Mouse (Mus musculus) megakaryocyte, embryonic 14.5 days (primary cell): ENCODE results near the gene Mylk4. TPM values are rescaled to one million over a fixed set of nuclear protein-coding genes. Genes with fewer than 3 reads are reported as not detected.

Experiments
- H3K27me3 ChIP-seq: replicated peaks from 2 replicates; pipeline ENCODE3; 2012; ENCODE audit warnings: inconsistent platforms
- H3K36me3 ChIP-seq: replicated peaks from 2 replicates; pipeline ENCODE3; 2012; ENCODE audit warnings: low read length, inconsistent platforms, mixed read lengths
- H3K4me1 ChIP-seq: 2 replicates; pipeline ENCODE4 v1.6.1; 2012; ENCODE audit warnings: inconsistent platforms
- H3K4me3 ChIP-seq: replicated peaks from 2 replicates; pipeline ENCODE3; 2012; ENCODE audit warnings: moderate library complexity, mild to moderate bottlenecking, inconsistent platforms
- H3K9me3 ChIP-seq: 2 replicates; pipeline ENCODE4 v1.6.1; 2012; ENCODE audit warnings: inconsistent platforms
- FLI1 ChIP-seq: IDR thresholded peaks from 2 replicates; pipeline ENCODE4 v1.6.1; 2012; ENCODE audit warnings: low read length, inconsistent platforms, mixed read lengths
- GATA1 ChIP-seq: IDR thresholded peaks from 3 replicates; pipeline ENCODE4 v1.6.1; 2012; ENCODE audit warnings: mixed read lengths, low read length, inconsistent platforms, borderline replicate concordance
- polyA plus RNA-seq: library from polyadenylated mRNA; stranded (reverse); fragments of >175 nt; gene quantifications from 2 replicates; pipeline ENCODE4 v1.2.3, GENCODE M21; 2012; ENCODE audit warnings: low replicate concordance; ENCODE audit not compliant: insufficient read depth

The Mylk4 gene
- polyA plus RNA-seq, 1 experiment = not detected

- no peak overlapping the region for H3K4me3 ChIP-seq
- H3K27me3 ChIP-seq = no peaks in the 10 kb centered on the region
- H3K36me3 ChIP-seq = peaks cover 70% of the 10 kb centered on the region
- no peak for TF ChIP-seq GATA1
- no peak for TF ChIP-seq FLI1
- no peaks in the 10 kb centered on the region for H3K9me3 ChIP-seq
- H3K4me1 ChIP-seq = peaks cover 25% of the 10 kb centered on the region
Observed at GRCm38 (mm10) chr13:32821671-32822070, 37.9 kb upstream of the Mylk4 start.

- no peaks in the 10 kb centered on the region for H3K27me3 ChIP-seq
- H3K9me3 ChIP-seq = no peaks in the 10 kb centered on the region
- peaks cover 87% of the 10 kb centered on the region for H3K36me3 ChIP-seq
- H3K4me1 ChIP-seq = peaks cover 25% of the 10 kb centered on the region
- no peak overlapping the region for H3K4me3 ChIP-seq
- TF ChIP-seq FLI1 = no peak
- TF ChIP-seq GATA1 = no peak
Observed at GRCm38 (mm10) chr13:32819926-32820325, 36.2 kb upstream of the Mylk4 start.

GRCm38 (mm10) chr13:32819241-32819640 lies 35.5 kb upstream of the Mylk4 start:
- peaks cover 20% of the 10 kb centered on the region for H3K4me1 ChIP-seq
- peaks cover 2% of the 10 kb centered on the region for H3K9me3 ChIP-seq
- TF ChIP-seq FLI1 (no peak), GATA1 (no peak)
- peaks cover 92% of the 10 kb centered on the region for H3K36me3 ChIP-seq
- H3K4me3 ChIP-seq = no peak overlapping the region
- H3K27me3 ChIP-seq = no peaks in the 10 kb centered on the region

- peaks cover 85% of the 10 kb centered on the region for H3K36me3 ChIP-seq
- no peak overlapping the region for H3K4me3 ChIP-seq
- no peaks in the 10 kb centered on the region for H3K27me3 ChIP-seq
- H3K4me1 ChIP-seq = peaks cover 22% of the 10 kb centered on the region
- no peak for TF ChIP-seq GATA1
- H3K9me3 ChIP-seq = no peaks in the 10 kb centered on the region
Observed at GRCm38 (mm10) chr13:32807624-32808023, 23.9 kb upstream of the Mylk4 start.

GRCm38 (mm10) chr13:32806820-32807219 lies 23.1 kb upstream of the Mylk4 start:
- no peaks in the 10 kb centered on the region for H3K9me3 ChIP-seq
- peaks cover 25% of the 10 kb centered on the region for H3K4me1 ChIP-seq
- no peaks in the 10 kb centered on the region for H3K27me3 ChIP-seq
- H3K4me3 ChIP-seq = no peak overlapping the region
- no peak for TF ChIP-seq GATA1
- TF ChIP-seq FLI1 = no peak
- peaks cover 77% of the 10 kb centered on the region for H3K36me3 ChIP-seq

- Histone ChIP-seq H3K36me3 (peaks cover 50% of the 10 kb centered on the region), H3K9me3 (no peaks in the 10 kb centered on the region), H3K27me3 (no peaks in the 10 kb centered on the region), H3K4me3 (peak overlapping the region; percentile 56), H3K4me1 (peaks cover 41% of the 10 kb centered on the region)
- no peak for TF ChIP-seq GATA1
- no peak for TF ChIP-seq FLI1
Observed at GRCm38 (mm10) chr13:32803701-32804345, 20.1 kb upstream of the Mylk4 start.

GRCm38 (mm10) chr13:32802259-32803081 lies 18.7 kb upstream of the Mylk4 start, which contains the start of gene D930007J09Rik:
TSS of gene D930007J09Rik (minus strand) at chr13:32802849.
- Histone ChIP-seq H3K4me3 (peak within 1 kb of the TSS; percentile 100), H3K4me1 (peaks cover 41% of the 10 kb centered on the region), H3K27me3 (no peaks in the 10 kb centered on the region), H3K36me3 (peaks cover 36% of the 10 kb centered on the region), H3K9me3 (no peaks in the 10 kb centered on the region)
- TF ChIP-seq GATA1 = no peak
- TF ChIP-seq FLI1 = no peak

GRCm38 (mm10) chr13:32801693-32802221 lies 18.0 kb upstream of the Mylk4 start, which contains the start of gene Wrnip1:
TSS of gene Wrnip1 (plus strand) at chr13:32802038.
- no peaks in the 10 kb centered on the region for H3K9me3 ChIP-seq
- TF ChIP-seq FLI1 (peak; percentile 35; the same call in 1 of the 2 replicates), GATA1 (no peak)
- peaks cover 29% of the 10 kb centered on the region for H3K36me3 ChIP-seq

GRCm38 (mm10) chr13:32800859-32801258 lies 17.1 kb upstream of the Mylk4 start:
- no peaks in the 10 kb centered on the region for H3K27me3 ChIP-seq
- peaks cover 34% of the 10 kb centered on the region for H3K4me1 ChIP-seq
- H3K36me3 ChIP-seq = peaks cover 22% of the 10 kb centered on the region
- no peaks in the 10 kb centered on the region for H3K9me3 ChIP-seq
- peak overlapping the region; percentile 100 for H3K4me3 ChIP-seq
- TF ChIP-seq FLI1 (no peak), GATA1 (no peak)

More at GRCm38 (mm10) chr13:32801693-32802221, 18.0 kb upstream of the Mylk4 start, which contains the start of gene Wrnip1:
- Histone ChIP-seq H3K4me1 (peaks cover 37% of the 10 kb centered on the region), H3K4me3 (peak within 1 kb of the TSS; percentile 100), H3K27me3 (no peaks in the 10 kb centered on the region)
